In the genomic region with DNA sequence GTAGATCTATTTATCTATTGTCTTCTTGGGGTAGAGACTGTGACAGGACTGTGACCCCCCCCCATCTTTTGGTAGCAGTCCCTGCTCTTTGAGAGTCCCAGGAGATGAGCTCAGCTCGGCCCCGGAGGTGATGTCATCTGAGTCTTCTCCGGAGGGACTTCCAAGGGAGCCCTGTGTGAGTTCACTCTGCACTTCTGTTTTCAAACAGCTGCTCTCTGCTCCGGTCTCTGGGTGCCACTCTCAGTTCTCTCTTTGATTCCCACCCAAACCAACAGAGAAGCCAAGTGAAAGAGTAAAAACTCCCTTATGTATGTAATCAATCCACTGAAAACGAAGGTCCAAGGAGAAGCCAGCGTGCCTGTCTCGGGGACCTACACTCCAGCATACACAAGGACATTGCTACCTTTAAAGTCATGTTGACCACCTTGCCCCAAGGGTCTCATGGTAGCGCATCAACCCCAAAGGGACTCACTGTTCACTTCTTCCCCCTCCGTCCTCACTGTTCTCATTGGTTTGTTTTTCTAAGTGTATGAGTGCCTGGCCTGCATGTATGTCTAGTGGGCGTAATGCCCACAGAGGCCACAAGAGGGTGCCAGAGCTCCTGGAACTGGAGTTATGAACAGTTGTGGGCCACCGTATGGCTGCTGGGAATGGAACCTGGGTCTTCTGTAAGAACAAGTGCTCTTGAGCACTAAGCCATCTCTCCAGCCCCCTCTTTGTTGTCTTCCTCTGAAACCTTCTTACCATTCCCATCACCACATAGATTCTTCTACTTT, we compare ENCODE assay signal across 1 mouse cellular context.
TF ChIP-seq lines count a peak whose summit lies in the region.

No protein-coding gene starts in this region.

TF ChIP-seq in CH12.LX, 34 proteins besides CTCF, POLR2A, EP300 and RAD21 (continued from another document):
- TF ChIP-seq USF1 (IDR thresholded peaks at IDR 0.05; ENCODE audit: low read depth, low read length) (no peak), MEF2A (IDR thresholded peaks at IDR 0.05; ENCODE audit: borderline replicate concordance, low read depth, low read length) (peak; percentile 60), PAX5 (IDR thresholded peaks at IDR 0.05; ENCODE audit: low read length) (no peak), SMC3 (IDR thresholded peaks at IDR 0.05; ENCODE audit: low read depth, low read length) (peak; percentile 82), MAX (IDR thresholded peaks at IDR 0.05; ENCODE audit: low read length) (no peak), E2F4 (IDR thresholded peaks at IDR 0.05; ENCODE audit: insufficient replicate concordance, low read depth, low read length) (no peak), TCF12 (IDR thresholded peaks at IDR 0.05; ENCODE audit: low read depth, low read length) (peak; percentile 87), ETS1 (conservative IDR thresholded peaks at IDR 0.05; ENCODE audit: low read depth, low read length) (peak; percentile 97), MYC (IDR thresholded peaks at IDR 0.05; ENCODE audit: low read depth, low read length) (no peak; the same call in 1 of the 2 replicates), ZKSCAN1 (IDR thresholded peaks at IDR 0.05; ENCODE audit: borderline replicate concordance, low read depth, low read length) (no peak), UBTF (IDR thresholded peaks at IDR 0.05; ENCODE audit: low read depth, low read length) (0 out of 2 replicates have a peak, but pooled peaks have one; percentile 41), IRF4 (IDR thresholded peaks at IDR 0.05; ENCODE audit: low read depth, low read length) (peak; percentile 94)
